Mouse (Mus musculus) adrenal gland (tissue): Measurements from ENCODE around the gene Dhdh.
"Not testable (repeated sequence)": the region's sequence is repeated elsewhere in the genome, so short reads cannot be mapped to it uniquely, and the experiment has no call there.

Source experiments
- intact Hi-C: fragments of 180-260 bp; cut with DNase I; formaldehyde crosslinking; loops from one replicate; pipeline ENCODE4 v1.15.1; 2025

Gene Dhdh

DNA sequence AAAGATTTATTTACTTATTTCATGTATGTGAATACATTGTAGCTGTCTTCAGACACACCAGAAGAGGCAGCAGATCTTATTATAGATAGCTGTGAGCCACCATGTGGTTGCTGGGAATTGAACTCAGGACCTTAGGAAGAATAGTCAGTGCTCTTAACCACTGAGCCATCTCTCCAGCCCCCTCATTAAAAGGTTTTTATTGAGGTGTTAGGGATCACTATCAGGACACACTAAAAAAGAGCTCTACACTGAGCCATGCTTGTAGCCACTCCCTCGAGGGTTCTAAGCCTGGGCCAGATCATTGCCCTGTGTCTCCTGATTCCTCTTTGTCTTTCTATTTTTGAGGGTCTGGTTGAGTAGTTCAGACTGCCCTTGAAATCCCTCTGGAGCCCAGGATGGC is 12.2 kb downstream of the Dhdh start:
- intact Hi-C loops = loop anchor here (5.0 kb wide), 1 partner anchor 51 kb away; the partner anchor contains the start of genes Plekha4 and Ppp1r15a

DNA sequence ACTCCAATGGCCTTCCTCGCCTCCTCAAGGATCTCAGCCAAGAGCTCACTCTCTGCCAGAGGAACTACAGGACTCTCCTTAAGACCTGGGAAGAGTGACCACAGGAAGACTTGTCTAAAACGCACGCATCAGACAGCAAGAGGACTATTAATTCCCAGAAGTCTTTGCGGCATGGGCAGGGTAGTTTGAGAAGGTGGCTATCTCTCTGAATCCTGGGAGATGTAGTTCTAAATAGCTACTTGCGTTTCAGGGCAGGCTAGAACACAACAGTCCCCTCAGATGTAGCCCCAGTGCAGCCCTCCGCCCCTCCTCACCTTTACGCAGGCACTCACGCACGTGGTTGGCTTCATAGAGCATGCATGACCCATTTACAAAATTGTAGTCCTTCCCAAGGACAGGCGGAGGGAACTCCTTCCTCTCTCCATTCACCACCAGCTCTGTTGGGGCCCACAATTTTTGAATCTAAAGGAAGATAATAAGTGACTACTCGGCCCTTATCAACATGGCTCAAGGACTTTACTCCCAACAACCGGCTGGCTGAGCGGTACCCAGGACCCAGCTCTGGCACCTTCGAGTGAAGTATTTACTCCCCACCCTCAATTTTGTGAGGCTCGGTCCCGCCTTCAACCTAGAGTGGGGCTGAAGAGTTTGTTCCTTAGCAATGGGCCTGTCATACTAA is 13.2 kb downstream of the Dhdh start:
- intact Hi-C loops = loop anchor here (5.0 kb wide), 1 partner anchor 52 kb away; the partner anchor contains the start of genes Plekha4 and Ppp1r15a

DNA sequence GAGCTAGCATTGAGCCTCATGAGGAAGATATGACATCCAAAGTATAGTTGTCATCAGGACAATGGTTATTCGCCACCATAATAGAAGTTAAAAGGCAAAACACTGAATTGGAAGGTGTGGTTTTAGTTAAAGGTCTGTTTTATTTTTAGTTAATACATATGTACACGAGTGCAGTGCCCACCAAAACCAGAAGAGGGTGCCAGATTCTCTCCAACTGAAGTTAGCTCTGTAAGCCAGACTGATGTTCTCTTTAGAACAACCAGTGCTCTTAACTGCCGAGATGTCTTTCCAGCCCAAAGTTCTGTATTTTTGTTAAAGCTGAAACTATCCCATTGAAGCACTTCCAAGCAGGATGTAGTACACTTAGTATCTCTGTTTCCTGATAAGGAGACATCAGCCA is 17.7 kb downstream of the Dhdh start:
- intact Hi-C loops = loop anchor here (5.0 kb wide), 1 partner anchor 46 kb away; no protein-coding TSS in a partner anchor

DNA sequence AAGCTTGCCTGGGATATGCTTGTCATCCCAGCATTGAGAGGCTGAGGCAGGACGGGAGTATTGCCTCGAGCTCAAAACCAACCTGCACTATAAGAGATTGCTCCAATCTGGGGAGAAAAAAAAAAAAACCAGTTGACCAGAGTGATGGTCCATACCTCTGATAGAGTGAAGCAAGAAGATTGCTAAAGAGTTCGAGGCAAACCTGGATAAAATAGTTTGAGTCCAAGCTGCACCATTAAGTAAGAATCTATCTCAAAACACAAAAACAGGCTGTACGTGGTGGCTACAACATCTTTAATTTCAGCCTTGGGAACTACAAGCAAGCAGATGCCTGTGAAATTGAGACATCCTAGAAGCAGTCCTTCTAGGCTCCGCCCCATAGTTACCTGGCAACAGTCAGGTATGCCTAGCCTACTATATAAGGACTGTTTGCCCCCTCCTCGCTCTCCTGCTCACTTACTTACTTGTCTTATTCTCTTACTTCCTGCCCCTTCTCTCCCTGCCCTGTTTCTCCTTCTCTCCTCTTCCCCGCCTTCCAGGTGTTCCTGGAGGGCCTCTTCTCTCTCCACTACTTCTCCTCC is 21.4 kb downstream of the Dhdh start:
- intact Hi-C loops = no loop called here

DNA sequence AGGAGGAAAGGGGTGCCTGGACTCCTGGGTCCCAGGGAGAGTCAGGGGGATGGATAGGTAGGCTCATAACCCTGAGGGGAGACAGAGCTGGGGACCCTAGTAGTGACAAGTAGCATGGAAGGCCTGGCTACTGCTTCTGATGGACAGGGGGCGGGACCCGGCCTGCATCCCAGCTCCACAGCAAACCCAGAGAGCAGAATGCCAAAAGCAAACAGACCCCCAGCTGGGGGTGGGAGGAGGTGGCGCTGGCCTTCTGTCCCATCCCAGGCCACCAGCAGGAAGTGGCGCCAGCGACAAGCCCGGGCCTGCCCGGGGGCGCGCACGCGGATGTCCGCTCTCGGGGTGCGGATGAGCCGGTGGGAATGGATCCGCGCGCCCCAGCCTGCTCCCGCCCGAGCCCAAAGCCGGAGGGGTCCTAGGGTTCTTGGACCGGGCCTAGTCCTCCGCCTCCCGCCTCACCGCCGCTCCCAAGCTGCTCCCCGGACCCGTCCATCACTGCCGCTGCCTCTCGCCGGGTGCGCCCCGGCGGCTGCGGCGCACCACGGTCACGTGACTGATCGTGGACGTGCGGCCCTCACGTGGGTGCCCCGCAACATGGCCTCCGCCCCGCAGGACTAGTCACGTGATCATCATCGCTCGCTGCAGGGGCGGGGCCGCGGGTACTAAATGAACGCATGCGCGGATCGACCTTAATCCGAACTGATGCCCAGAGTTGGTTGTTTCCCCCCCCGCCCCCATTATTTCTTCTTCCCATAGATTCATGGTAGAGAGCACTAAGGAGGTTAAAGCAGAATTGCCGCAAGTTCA is 22.1 kb downstream of the Dhdh start, which contains the start of gene Bax:
Gene Bax (minus strand): TSS at position 616 of the 807 bp plus-strand sequence.
- intact Hi-C loops = no loop called here

DNA sequence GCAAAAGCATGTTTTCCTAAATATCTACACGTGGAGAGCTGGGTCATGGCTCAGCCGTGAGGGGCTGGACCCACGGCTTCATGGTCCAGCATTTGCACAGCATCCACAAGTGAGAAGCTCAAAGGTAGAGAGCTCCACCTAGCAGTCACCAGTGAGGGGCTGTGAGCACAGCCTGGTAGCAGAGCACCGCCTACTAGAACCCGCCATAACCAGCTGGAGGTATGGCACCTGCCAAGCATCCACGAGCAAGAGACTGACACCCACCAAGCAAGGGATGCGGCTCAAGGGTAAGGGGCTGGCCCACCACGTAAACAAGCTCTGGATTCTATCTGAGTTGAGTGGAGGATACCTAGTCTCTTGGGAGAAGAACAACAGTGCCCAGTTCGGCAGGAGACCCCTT is 23.1 kb downstream of the Dhdh start:
- intact Hi-C loops = no loop called here

DNA sequence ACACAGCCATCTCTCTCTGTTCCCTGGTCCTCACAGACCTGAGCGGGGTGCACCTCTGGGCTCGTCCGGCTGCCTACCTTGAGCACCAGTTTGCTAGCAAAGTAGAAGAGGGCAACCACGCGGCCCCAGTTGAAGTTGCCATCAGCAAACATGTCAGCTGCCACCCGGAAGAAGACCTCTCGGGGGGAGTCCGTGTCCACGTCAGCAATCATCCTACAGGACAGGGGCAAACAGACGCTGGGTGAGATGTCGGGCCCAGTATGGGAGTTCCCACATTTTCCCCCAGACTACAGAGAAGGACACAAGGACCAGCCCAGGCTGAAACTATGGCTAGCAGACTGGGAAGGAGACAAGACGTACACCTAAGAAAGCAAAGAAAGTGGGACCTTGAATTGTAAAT is 23.5 kb downstream of the Dhdh start:
- intact Hi-C loops = no loop called here

DNA sequence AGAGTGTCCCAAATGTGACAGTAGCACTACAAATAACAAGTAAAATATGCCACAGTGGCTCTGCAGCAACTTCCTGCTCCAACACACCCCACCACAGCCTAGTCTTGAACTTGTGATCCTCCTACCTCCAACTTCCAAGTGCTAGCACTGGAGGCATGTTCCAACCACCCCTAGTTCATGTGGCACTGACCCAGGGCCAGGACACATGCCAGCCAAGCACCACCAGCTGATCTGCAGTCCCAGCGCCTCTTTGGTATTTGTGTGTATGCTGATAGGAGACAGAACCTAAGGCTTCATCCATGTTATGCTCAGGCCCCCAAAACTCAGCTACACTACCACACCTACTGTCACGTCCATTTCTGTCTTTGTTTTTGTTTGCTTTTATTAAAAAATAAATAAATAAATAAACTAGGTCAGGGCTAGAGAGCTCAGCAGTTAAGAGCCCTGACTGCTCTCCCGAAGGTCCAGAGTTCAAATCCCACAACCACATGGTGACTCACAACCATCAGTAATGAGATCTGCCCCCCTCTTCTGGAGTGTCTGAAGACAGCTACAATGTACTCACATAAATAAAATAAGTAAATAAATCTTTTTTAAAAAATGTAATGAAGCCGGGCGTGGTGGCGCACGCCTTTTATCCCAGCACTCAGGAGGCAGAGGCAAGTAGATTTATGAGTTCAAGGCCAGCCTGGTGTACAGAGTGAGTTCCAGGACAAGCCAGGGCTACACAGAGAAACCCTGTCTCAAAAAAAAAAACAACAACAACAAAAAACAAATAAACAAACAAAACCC is 24.4 kb downstream of the Dhdh start:
- intact Hi-C loops = no loop called here

DNA sequence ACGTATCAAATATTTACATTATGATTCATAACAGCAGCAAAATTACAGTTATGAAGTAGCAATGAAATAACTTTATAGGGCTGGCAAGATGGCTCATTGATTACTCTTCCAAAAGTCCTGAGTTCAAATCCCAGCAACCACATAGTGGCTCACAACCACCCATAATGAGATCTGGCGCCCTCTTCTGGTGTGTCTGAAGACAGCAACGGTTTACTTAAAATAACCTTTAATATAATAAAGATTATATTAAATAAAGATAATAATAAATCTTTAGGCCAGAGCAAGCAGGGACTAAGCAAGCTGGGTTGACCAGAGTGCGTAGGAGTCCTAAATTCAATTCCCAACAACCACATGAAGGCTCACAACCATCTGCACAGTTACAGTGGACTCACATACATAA is 25.7 kb downstream of the Dhdh start:
- intact Hi-C loops = not testable (repeated sequence)

DNA sequence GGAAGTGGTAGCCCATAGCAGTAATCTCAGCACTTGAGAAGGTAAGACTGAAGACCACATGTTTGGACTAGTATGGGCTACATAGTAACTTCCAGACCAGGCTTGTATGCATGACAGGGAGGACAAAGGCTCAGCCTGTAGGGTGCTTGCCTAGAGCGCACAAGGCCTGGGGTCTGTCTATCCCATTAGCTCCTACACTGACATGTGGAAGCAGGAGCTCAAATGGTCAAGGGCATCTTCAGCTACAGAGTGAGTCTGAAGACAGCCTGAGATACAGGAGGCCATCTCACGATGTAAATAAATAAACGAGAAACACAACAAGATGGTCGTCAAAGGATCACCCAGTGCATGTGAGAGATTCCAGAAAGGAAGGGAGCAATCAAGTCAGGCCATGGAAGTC is 26.3 kb downstream of the Dhdh start:
- intact Hi-C loops = no loop called here

DNA sequence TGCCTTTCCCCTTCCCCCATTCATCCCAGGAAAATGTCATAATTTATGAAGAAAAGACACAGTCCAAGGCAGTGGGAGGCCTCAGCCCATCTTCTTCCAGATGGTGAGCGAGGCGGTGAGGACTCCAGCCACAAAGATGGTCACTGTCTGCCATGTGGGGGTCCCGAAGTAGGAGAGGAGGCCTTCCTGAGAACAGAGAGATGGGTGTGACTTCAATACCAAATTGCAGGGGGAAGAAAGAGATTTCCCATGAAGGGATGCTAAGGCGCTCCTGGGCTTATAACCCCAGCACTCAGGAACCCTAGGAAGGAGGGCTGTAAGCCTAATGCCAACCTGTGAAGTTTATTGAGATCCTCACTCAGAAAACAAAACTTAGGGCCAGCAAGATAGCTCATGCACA is 26.8 kb downstream of the Dhdh start:
- intact Hi-C loops = no loop called here

DNA sequence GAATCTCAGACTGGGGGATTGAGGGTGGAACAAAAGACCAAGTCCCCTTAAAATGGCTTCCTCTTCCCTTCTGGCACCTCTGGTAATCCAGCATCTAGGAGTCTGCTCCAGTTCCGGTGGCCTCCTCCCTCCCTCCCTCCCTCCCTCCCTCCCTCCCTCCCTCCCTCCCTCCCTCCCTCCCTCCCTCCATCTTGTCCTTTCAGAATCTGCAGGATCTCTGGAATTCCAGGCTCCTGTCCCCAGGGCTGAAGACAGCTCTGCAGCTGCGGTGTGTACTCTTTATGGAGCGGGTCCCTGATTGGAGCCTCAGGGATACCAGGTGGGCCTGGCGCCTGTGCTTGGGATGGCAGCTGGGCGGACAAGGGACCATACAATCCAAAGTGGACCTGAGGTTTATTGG is 27.3 kb downstream of the Dhdh start:
- intact Hi-C loops = no loop called here

DNA sequence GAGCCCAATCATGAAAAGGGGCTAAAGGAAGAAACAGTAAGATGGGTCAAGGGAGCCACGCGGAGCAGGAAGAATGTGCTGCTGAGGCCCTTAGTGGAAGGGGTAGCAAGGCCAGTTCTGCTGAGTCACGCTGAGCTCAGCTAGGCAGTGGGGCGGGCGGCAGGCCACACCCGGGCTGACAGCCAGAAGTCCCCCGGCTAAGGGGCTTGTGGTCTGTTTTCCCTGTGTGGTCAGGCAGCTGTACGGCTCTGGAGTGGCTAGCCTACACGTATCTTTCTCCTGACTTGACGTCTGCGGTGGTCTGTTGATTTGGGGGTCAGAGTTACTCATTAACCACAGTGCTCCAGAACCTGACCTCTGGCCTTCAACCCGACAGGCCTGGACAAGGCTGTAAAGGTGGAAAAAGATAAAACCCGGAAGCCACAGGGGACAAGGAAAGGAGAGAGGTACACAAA is 27.7 kb downstream of the Dhdh start:
- intact Hi-C loops = no loop called here

DNA sequence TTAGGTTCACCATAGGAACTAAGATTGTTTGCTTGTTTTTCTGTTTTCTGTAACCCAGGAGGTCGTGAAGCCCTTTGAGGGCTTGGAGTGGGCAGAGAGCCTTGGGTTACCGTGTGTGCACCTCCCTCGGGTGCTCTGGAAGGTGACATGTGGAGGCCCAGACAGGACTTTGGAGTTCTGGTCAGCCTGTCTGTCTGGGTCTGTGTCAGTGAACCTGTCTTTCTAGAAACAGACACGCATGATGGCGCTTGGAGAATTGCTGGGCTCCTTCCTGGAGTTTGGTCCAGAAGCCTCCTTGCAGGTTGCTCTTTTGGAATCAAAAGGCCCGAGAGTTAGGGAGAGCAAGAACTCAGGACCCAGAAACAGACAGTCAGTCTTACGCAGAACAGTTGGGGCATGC is 28.2 kb downstream of the Dhdh start:
- intact Hi-C loops = no loop called here

DNA sequence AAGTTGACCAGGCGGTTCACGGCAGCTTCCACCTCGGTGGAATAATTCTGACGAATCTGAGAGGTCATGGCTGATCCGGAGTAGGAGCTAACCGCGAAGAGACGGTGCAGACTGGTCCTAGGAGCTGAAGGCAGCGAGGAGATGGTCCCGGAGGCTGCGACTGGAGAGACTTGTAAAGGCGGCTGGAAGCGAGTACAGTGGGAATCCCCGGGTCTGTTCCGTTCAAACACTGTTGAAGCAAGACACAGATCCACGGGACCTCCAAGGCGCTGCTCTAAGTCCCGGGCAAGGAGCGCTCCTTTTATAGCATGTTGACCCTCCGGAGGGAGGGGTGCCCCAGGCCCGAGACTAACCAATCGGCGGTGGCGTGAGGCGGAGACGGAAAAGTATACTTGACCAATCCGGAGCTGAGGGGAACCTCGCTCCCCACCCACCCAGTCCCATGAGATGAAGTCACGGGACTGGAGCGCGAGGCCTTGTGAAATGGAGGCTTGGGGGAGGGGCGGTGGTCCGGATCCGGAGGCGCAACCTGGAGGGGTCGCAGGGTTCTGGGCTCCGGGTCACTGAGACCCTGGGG is 29.0 kb downstream of the Dhdh start, which contains the start of gene Ftl1:
Gene Ftl1 (minus strand): TSS at position 321 of the 577 bp plus-strand sequence.
- intact Hi-C loops = not testable (repeated sequence)

DNA sequence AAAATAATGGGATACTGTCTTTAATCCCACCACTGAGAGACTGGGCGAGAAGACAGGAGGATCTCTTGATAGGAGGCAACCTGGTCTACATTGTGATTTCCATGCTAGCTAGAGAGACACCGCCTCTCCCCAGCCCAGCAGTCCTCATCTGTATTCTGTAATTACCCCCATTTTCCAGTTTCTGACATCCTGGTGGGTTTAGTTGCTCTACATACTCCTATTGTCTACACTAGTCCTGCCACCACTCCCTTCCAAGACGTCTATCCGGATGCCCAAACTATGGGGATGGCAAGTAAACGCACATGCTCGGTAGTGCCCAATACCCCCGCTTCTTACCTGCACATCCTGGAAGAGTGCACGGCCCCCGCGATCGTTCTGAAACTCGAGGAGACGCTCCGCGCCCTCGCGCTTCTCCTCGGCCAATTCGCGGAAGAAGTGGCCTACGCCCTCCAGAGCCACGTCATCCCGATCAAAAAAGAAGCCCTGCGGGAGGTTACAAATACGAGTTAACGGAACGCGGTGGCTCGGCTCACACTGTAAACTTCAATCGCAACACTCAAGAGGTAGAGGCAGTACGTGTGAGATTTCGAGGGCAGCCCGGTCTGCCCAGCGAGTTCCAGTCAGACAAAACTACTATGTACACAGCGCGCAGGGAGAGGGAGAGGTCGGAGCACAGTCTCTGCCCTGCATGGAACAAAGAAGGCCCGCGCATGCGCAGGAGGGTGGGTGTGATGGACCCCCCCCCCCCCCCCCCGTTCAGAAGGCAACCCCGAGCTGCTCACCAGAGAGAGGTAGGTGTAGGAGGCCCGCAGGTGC is 29.6 kb downstream of the Dhdh start:
- intact Hi-C loops = no loop called here

DNA sequence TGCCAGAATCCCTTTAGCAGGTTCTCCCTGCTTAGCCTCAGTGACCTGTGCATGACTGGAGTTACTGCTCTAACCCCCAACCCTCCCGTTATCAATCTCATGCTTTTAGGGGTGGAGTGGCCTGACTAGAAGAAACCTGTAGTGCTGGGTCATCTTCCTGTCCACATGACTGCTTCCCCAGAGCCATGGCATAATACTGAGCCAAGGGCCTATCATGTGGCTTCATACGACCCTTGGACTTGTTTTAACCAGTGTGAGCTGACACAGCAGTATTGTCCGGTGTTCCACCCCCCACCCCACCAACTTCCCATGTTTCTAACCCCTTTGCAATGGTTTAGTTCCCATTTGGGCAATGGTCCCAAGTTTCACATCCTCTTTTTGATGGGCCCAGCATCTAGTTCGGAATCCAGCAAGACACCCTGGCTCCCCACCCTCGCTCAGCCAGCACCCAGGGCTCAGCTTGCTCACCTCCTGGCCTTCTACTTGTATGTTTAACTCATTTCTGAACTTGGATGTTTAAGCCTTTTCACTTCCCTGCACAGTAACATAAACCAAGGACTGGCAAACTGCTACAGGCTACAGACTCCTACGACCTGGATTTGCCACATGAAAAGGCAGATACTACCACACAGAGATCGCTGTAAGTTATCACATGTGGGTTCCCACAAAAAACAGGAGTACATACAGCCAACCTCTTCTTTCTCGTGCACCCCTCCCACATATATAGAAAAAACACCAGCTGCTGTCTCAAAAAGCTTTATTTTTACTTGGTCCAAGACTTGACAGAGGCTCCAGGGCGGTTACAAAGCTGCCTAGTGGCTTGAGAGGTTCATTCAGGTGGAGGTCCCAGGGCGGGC is 31.2 kb downstream of the Dhdh start:
- intact Hi-C loops = no loop called here

DNA sequence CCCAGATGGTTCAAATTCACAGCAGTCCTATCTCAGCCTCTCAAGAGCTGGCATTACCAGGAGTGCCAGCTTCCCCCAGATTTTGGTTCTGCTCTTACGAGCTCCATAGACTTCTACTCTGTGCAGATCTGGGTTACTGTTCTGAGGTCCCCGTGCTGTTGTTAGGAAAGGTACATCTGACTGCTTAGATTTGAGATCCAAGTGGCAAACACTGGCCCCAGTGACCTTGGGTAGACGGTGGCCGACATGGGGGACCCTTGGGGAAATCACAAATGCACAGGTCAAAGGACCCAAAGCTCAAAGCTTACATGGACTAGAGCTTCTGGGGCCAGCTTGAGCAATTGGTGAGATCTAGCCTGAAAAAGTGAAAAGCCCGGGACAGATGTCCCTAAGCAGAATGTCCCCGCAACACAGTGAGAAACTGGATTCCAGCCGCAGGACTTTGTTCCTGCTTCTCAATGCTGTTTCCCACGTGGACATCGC is 31.8 kb downstream of the Dhdh start:
- intact Hi-C loops = no loop called here
